Mouse (Mus musculus): Measurements from ENCODE around the gene Runx2.

Runx2 gene

DNA sequence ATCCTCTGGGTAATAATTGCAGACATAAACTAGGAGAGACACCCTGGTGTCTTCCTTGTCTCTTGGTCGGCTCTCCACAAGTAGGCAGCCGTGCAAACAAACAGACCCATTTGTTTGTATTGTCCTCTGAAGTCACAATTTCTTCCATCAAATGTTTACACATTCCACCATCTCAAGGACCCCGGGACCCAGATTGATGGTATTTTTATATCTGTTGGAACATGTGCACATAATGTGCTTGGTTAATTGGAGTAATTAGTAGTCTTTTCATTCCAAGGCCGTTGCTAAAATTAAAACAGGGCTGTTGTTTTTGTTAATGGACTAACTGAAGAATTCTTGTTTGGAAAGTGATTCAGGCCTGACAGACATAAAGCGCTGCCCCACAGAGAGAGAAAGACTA is 236.8 kb downstream of the Runx2 start:
- no peak for DNase-seq

GRCm38 (mm10) chr17:44570899-44571298 is 243.7 kb downstream of the Runx2 start:
- no peak for DNase-seq

DNA sequence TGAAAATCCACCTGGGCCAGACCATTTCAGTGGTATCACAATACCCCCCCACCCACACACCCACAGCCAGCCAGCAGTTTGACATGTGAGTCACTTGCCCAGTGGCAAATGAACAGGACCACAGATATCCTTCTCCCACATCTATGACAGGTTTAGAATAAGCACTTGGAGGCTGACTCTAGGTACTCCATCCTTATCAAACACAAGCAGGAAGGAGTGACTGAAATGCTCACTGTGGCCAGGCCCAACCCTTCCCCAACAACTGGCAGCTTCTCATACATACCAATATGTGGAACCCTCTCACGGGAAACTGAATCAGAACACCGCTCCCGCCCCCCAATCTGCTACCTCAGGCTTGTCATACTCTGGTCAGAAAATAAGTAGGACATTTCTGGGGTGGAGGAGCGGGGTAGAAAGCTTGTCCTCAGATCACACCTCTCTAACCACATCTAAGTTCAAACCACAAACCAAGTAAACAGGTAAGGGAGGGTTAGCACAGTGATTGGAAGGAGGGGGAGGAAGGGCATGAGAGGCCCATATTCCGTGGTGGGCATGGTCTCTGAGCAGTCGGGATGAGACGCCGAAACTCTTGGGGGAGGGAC is 245.5 kb downstream of the Runx2 start:
- DNase-seq: no peak

- DNase-seq: no peak
These were observed 247.6 kb downstream of the Runx2 start for GRCm38 (mm10) chr17:44566992-44567391.

DNA sequence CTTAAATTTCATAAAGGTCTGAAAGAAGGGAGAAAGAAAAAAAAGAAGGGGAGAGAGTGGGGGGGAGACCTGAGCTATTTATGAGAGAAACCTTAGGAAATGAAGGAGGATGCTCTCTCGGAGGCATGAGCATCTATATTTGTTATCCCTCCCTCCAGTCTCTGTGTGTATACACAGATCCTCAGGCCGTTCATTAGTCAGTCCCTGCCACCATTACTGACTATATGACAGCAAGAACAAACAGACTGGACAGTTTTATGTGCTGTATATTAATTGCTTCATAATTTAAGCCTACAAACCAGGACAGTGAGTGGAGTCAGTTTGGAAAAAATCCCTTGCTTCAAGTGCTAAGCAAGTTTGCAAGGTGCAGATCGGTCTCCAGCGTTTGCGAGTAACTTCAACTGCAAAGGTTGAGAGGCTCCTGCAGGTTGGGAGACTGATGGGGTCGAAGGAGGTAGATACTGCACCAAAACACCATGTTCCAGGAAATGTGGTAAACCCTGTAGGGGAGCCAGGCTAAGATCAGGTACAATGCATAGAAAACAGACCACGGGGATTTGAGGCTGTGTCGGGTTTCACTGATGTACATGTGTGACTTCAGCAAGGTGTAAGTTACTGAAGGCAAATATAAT is 248.6 kb downstream of the Runx2 start:
- no peak for DNase-seq

DNA sequence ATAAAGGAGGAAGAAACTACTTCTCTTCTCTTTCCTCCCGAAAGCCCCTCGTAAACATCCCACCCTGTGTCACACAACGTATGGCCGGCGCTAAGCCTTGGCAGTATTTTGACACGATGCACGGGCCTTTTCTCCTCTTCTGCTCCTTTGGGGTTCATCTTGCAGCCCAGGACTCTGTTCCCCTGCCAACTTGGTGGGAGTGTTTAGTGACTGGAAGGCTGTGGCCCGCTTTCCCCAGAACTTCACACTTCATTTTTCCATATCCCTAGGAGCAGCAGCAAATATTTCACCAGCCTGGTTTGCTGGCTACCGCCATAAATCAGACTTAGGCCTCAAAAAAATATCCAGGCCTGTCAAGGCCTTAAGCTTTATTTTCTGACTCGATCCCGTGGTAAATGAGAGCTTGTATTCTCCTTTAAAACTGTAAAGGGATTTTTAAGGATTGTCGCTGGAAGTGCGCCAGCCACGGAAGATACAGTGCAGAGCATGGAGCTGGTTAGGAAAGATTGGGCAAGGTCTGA is 249.2 kb downstream of the Runx2 start:
- DNase-seq: no peak

GRCm38 (mm10) chr17:44564611-44565198 is 249.9 kb downstream of the Runx2 start:
- no peak for DNase-seq

DNA sequence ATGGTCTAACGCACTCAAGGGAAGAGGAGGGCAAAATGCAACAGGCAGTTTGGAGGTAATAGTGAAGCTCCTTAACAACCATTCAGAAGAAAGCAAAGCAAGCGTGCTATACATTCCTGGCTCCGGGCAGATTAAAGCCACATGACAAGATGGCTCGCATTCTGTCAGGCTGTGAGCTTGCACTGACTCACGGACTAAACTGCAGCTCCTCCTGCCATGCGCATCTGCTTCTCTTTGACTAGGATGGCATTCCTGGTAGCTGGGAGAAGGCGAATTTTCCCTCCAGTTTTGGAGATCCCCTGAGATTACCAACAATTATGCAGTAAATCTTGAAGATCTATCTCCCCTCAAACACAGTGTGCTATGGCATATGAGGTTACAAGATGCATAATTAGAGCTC is 254.6 kb downstream of the Runx2 start:
- no peak for DNase-seq

- no peak for DNase-seq
These were observed 257.1 kb downstream of the Runx2 start for GRCm38 (mm10) chr17:44557199-44558111.

- no peak for DNase-seq
These were observed 259.7 kb downstream of the Runx2 start for GRCm38 (mm10) chr17:44554941-44555340.

DNA sequence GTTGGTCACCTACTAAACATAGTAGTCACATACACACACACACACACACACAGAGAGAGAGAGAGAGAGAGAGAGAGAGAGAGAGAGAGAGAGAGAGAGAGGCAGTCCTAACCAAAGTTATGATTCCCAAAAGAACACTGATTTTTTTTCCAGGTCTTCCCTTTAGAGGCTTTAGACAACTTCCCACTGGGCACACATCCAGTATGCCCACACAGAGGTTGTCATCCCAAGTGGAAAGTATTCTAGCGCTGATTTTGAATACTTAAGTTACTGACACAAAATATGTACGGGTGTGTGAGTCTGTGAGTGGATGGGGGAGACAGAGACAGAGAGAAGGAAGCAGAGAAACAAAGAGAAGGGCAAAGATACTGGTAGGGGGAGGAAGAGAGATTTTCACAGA is 265.0 kb downstream of the Runx2 start:
- DNase-seq: no peak

GRCm38 (mm10) chr17:44547922-44548321 is 266.7 kb downstream of the Runx2 start:
- no peak for DNase-seq

GRCm38 (mm10) chr17:44546801-44547200 is 267.8 kb downstream of the Runx2 start:
- no peak for DNase-seq

- no peak for DNase-seq
These were observed 269.3 kb downstream of the Runx2 start for GRCm38 (mm10) chr17:44545141-44545813.

DNA sequence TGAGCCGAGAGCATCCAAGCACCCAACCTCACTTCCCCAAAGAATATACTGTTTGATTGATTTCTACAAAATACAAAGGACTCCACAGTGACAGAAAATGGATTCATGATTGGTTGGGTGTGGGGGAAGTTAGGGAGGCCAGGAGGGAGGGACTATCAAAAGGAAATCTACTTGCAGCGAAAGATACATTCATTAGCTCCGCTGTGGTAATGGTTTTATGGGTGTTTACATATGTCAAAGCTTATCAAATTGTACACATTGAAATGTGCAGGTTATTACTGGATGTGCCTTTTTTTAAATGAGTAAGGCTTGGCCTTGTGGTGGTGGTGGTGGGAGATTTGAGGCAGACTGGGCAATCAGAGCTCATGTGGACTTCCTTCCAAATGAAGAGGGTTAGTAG is 271.9 kb downstream of the Runx2 start:
- no peak for DNase-seq

- no peak for DNase-seq
These were observed 273.9 kb downstream of the Runx2 start for GRCm38 (mm10) chr17:44540699-44541098.

- no peak for DNase-seq
These were observed 275.7 kb downstream of the Runx2 start for GRCm38 (mm10) chr17:44538921-44539320.

DNA sequence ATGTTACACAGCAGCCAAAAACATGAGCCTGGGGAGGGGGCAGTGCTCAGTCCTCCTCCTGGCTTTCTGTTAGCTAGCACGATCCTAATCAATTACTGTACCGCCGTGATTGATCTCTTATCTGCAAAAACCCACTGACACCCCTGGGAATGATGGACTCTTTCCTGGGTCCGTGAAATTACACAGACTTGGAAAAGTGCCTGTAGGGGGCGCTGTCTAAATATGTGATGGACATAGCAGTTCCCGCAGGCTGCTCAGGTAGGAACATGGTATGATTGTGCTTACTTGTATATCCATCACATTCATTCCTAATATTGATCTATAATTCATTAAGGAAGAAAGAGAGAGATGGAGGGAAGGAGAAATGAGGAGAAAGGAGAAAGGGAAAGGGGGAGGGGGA is 284.6 kb downstream of the Runx2 start:
- DNase-seq: peak; percentile 7 to 54

DNA sequence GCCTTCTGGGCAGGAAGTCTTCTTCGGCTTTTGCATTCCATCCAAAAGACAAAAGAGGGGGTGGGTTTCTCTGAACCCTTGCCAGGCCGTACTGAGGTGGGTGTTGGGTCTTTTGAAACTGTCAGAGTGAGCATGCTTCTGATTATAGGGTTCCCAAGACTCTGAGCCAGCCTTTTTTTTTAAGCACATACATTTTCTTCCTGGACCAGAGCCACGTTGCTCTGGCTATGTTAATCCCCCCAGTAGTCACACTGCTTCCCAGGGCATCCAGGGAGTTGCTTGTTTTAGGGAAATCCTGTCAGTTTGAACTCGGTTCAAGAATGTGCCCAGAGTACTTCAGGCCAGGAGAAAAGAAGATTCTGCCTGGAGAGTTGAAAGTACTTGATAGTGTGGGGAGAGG is 286.0 kb downstream of the Runx2 start:
- DNase-seq: no peak

GRCm38 (mm10) chr17:44524146-44524545 is 290.5 kb downstream of the Runx2 start:
- DNase-seq: no peak

DNA sequence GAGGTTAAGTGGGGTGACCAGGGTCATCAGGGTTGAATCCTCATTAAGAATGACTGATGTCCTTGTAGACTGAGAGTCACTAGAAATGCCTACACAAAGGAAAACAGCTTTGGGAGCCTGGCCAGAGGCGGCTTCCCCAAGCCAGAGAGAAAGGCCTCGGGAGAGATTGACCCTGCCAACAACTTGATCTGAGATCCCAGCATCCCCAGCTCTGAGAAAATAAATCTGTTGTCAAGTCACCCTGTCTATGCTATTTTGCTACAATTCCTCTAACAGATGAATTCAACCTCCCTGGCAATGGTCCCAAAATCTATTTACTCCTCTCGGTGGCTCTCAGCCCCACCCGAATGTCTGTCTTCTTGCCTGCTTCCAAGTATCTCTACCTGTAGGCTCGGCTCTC is 291.7 kb downstream of the Runx2 start:
- DNase-seq: peak in 1 of 2 experiments; percentile 21
